Comparison of ENCODE assay signal across 36 mouse cellular contexts in the genomic region with DNA sequence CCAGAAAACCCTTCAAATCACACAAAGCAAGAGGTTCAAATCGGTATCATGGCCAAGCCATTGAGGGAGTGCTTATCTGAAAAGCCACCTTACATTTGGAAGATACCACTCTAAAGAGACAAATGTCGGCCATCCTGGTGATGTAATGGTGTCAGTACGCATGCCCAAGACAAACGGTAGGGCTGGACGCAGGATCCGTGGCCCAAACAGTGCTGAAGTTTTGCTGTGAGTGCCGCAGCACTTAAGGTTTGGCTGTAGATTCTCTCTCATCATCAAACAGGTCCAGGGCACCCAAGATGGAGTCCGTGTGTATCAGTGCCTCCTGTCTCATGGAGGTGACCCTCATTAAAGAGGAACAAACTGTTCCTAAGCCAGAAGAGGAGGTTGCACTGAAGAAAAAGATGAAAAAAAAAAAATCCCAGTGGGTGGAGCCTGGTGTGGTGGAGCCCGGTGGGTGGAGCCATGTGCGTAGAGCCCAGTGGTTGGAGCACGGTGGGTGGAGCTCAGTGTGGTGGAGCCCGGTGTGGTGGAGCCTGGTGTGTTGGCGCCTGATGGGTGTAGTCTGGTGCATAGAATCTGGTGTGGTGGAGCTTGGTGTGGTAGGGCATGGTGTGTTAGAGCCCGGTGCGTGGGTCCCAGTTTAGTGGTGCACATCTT. TPM values are rescaled to one million over a fixed set of nuclear protein-coding genes. Genes with fewer than 3 reads are reported as not detected.
DNase-seq lines count a peak whose midpoint lies in the region; ATAC-seq and TF ChIP-seq lines count a peak whose summit lies in the region.
"Had no signal": no experiment of that assay in that cellular context is flagged by ENCODE, and none has a peak within 500 bp of the region (broad histone marks: within the 10 kb centered on the region; RNA-seq: fewer than 3 reads in every experiment).

No protein-coding gene starts in this region.

- no peak overlapping the region for H3K4me3 ChIP-seq in limb, embryonic 11.5 days (ENCODE audit: low read depth, low read length)
- H3K4me3 ChIP-seq in limb, embryonic 10.5 days: no peak overlapping the region
- no peak overlapping the region for H3K4me3 ChIP-seq in lung, adult 2 months (replicated peaks; ENCODE audit: extremely low read depth, low read depth, low read length)
- H3K4me3 ChIP-seq: embryonic facial prominence, embryonic 10.5 days; embryonic facial prominence, embryonic 13.5 days; erythroblast, embryonic 14.5 days; forebrain, embryonic 13.5 days; hindbrain, embryonic 12.5 days; hindbrain, embryonic 15.5 days had no signal

- TF ChIP-seq POLR2A in lung, adult 2 months (IDR thresholded peaks at IDR 0.05; ENCODE audit: borderline replicate concordance, extremely low read depth, low read depth, low read length): no peak

- no peak for TF ChIP-seq CTCF in lung, adult 2 months (IDR thresholded peaks at IDR 0.05; ENCODE audit: insufficient read depth, low read length)

- H3K27me3 ChIP-seq in limb, embryonic 11.5 days (ENCODE audit: control insufficient read depth, insufficient read depth, low read length): no peaks in the 10 kb centered on the region
- peaks cover 7% of the 10 kb centered on the region; the same call in 1 of the 2 replicates for H3K27me3 ChIP-seq in limb, embryonic 10.5 days (ENCODE audit: low read depth, poor library complexity, severe bottlenecking)
- H3K27me3 ChIP-seq: embryonic facial prominence, embryonic 13.5 days; forebrain, embryonic 13.5 days; hindbrain, embryonic 15.5 days had no signal

- H3K4me2 ChIP-seq in limb, embryonic 11.5 days (ENCODE audit: low read depth, severe bottlenecking): no peak overlapping the region
- H3K4me2 ChIP-seq: embryonic facial prominence, embryonic 13.5 days; forebrain, embryonic 13.5 days; heart, embryonic 11.5 days; hindbrain, embryonic 12.5 days; hindbrain, embryonic 15.5 days had no signal

- H3K27ac ChIP-seq in limb, embryonic 11.5 days (replicated peaks; ENCODE audit: low read depth, low read length): no peak overlapping the region
- no peak overlapping the region for H3K27ac ChIP-seq in limb, embryonic 10.5 days
- H3K27ac ChIP-seq: embryonic facial prominence, embryonic 10.5 days; embryonic facial prominence, embryonic 13.5 days; forebrain, embryonic 13.5 days; hindbrain, embryonic 12.5 days; hindbrain, embryonic 15.5 days had no signal

- ATAC-seq in limb, embryonic 11.5 days (ENCODE audit: insufficient number of reproducible peaks, low FRiP score, low TSS enrichment, low read depth): no peak
- ATAC-seq: activated CD4-positive, CD25-positive, alpha-beta regulatory T cell, adult 4 months; forebrain, embryonic 13.5 days; forebrain, embryonic 16.5 days; Patski had no signal

- no peaks in the 10 kb centered on the region for H3K9me3 ChIP-seq in limb, embryonic 11.5 days (ENCODE audit: control insufficient read depth, low read length)
- H3K9me3 ChIP-seq in limb, embryonic 10.5 days (replicated peaks): no peaks in the 10 kb centered on the region
- H3K9me3 ChIP-seq: embryonic facial prominence, embryonic 10.5 days; embryonic facial prominence, embryonic 13.5 days; forebrain, embryonic 13.5 days; hindbrain, embryonic 12.5 days; hindbrain, embryonic 15.5 days had no signal

- no peak for DNase-seq in limb, embryonic 11.5 days (ENCODE audit: low spot score)
- DNase-seq in limb, embryonic 10.5 days (ENCODE audit: low spot score): no peak
- DNase-seq in lung, postnatal 36 days: peak; percentile 4
- DNase-seq in lung, adult 2 months: no peak
- DNase-seq in R1 (ENCODE audit: low read depth, low spot score): peak; percentile 70
- no peak for DNase-seq in heart, adult 11 months
- no peak for DNase-seq in left cerebral cortex, adult 8-10 months (ENCODE audit: low spot score in 2 of 2)
- DNase-seq: adrenal gland, adult 8-10 months; adrenal gland, postnatal 25 days; cerebellum, adult 11-12 months; cerebellum, adult 8-10 months; cerebellum, postnatal 10 days; cerebellum, postnatal 36 days; embryo, embryonic 11 days; gastrocnemius, postnatal 10 days; gastrocnemius, postnatal 36 days had no signal

- 0 out of 2 replicates have a peak overlapping the region, but pooled peaks have one; percentile 12 for H3K9ac ChIP-seq in limb, embryonic 11.5 days (ENCODE audit: low read length)
- H3K9ac ChIP-seq: embryonic facial prominence, embryonic 13.5 days; forebrain, embryonic 13.5 days; hindbrain, embryonic 12.5 days; hindbrain, embryonic 15.5 days had no signal

- WGBS in limb, embryonic 11.5 days: 89% methylated on average over 15 of the region's 15 CpGs
- WGBS in limb, embryonic 10.5 days: 90% methylated on average over 15 of the region's 15 CpGs
- WGBS in lung, adult 2 months: 83% methylated on average over 15 of the region's 15 CpGs

- H3K4me1 ChIP-seq in limb, embryonic 11.5 days (ENCODE audit: control insufficient read depth, insufficient read depth, low read length): no peaks in the 10 kb centered on the region
- H3K4me1 ChIP-seq in limb, embryonic 10.5 days: no peaks in the 10 kb centered on the region
- H3K4me1 ChIP-seq in lung, adult 2 months (ENCODE audit: control insufficient read depth, insufficient read depth, low read length): no peaks in the 10 kb centered on the region
- H3K4me1 ChIP-seq: embryonic facial prominence, embryonic 10.5 days; embryonic facial prominence, embryonic 13.5 days; forebrain, embryonic 13.5 days; hindbrain, embryonic 12.5 days; hindbrain, embryonic 15.5 days had no signal

- H3K36me3 ChIP-seq in limb, embryonic 11.5 days (ENCODE audit: control insufficient read depth, insufficient read depth, low read length): no peaks in the 10 kb centered on the region
- no peaks in the 10 kb centered on the region for H3K36me3 ChIP-seq in limb, embryonic 10.5 days
- H3K36me3 ChIP-seq: embryonic facial prominence, embryonic 10.5 days; embryonic facial prominence, embryonic 13.5 days; G1E; hindbrain, embryonic 12.5 days; hindbrain, embryonic 15.5 days had no signal

RNA-seq across cellular contexts. Expression of gene Fam209, which starts 37.9 kb away (rescaled TPM):
- polyA plus RNA-seq in limb, embryonic 11.5 days (2014; fragmentation: Nextera tagmentation; extraction: Ambion mirVana): not detected in 2 replicates
- 0.21 TPM in 1 of 2 replicates, not detected in the other for polyA plus RNA-seq in limb, embryonic 10.5 days (2016; fragmentation: Nextera tagmentation; extraction: Ambion mirVana)
- polyA plus RNA-seq in lung, adult 2 months (2012; rRNA removed): 0.25 and 0.26 TPM in 2 replicates
- not detected for total RNA-seq in left cerebral cortex, adult 8-10 months (2022)
- total RNA-seq: G1E; heart, adult 8-10 months; heart, postnatal 25 days had no signal
- polyA plus RNA-seq: cortical plate, adult 2 months; erythroblast, embryonic 14.5 days; G1E; heart, embryonic 14.5 days; heart, postnatal 0 days; hindbrain, embryonic 12.5 days; hindbrain, embryonic 15.5 days had no signal

RNA-seq across cellular contexts. Expression of gene Tfap2c, which starts 39.2 kb away (rescaled TPM):
- 5.9 and 7.6 TPM in 2 replicates for polyA plus RNA-seq in limb, embryonic 11.5 days (2014; fragmentation: Nextera tagmentation; extraction: Ambion mirVana)
- 11.5 and 25.1 TPM in 2 replicates for polyA plus RNA-seq in limb, embryonic 10.5 days (2016; fragmentation: Nextera tagmentation; extraction: Ambion mirVana)
- 0.07 and 0.58 TPM in 2 replicates for polyA plus RNA-seq in lung, adult 2 months (2012; rRNA removed)
- under 1 TPM; 0.12 to 0.16 (median 0.13) TPM for total RNA-seq in left cerebral cortex, adult 8-10 months (2022)
- total RNA-seq: adrenal gland, adult 8-10 months; adrenal gland, postnatal 25 days; gastrocnemius, adult 18-20 months; gastrocnemius, postnatal 10 days; gastrocnemius, postnatal 36 days; granulocyte monocyte progenitor cell, adult 5-6 weeks; heart, adult 8-10 months; heart, postnatal 25 days; hematopoietic stem cell, adult 5-6 weeks had no signal
- polyA plus RNA-seq: activated CD4-positive, CD25-positive, alpha-beta regulatory T cell, adult 4 months; erythroblast, embryonic 14.5 days; G1E; heart, embryonic 14.5 days; heart, postnatal 0 days had no signal

RNA-seq across cellular contexts. Expression of gene Gcnt7, which starts 51.8 kb away (rescaled TPM):
- polyA plus RNA-seq in limb, embryonic 11.5 days (2014; fragmentation: Nextera tagmentation; extraction: Ambion mirVana): 0.56 and 1.1 TPM in 2 replicates
- polyA plus RNA-seq in limb, embryonic 10.5 days (2016; fragmentation: Nextera tagmentation; extraction: Ambion mirVana): 1.9 and 2.2 TPM in 2 replicates
- 0.06 TPM in 1 of 2 replicates, not detected in the other for polyA plus RNA-seq in lung, adult 2 months (2012; rRNA removed)
- not detected for total RNA-seq in left cerebral cortex, adult 8-10 months (2022)
- total RNA-seq: adrenal gland, adult 8-10 months; adrenal gland, postnatal 25 days; gastrocnemius, adult 18-20 months; gastrocnemius, postnatal 10 days; gastrocnemius, postnatal 36 days; granulocyte monocyte progenitor cell, adult 5-6 weeks; heart, adult 8-10 months; heart, postnatal 25 days had no signal
- polyA plus RNA-seq: brain, embryonic 14.5 days; cortical plate, adult 2 months; erythroblast, embryonic 14.5 days; G1E had no signal

Comparison
In these comparisons a context has a peak if more than half of its experiments do, and no peak if none do; other contexts are left out.
1. DNase-seq: peak in lung, postnatal 36 days (single experiment) and R1 (single experiment); none in limb, embryonic 11.5 days (single experiment), limb, embryonic 10.5 days (single experiment), lung, adult 2 months (single experiment), heart, adult 11 months (single experiment) and left cerebral cortex, adult 8-10 months (0 of 2).